Mouse (Mus musculus) inflammation-experienced regulatory T-cells, adult 6 months (primary cell): ENCODE results near the gene Ndc1. TPM values are rescaled to one million over a fixed set of nuclear protein-coding genes. Genes with fewer than 3 reads are reported as not detected.
"Not testable (repeated sequence)": the region's sequence is repeated elsewhere in the genome, so short reads cannot be mapped to it uniquely, and the experiment has no call there.

ENCODE experiments used
- ATAC-seq: one replicate; pipeline ENCODE4 v1.8.0; 2017
- polyA plus RNA-seq, 3 experiments: library from polyadenylated mRNA; unstranded; fragments of 100-300 nt; shearing (Covaris generic); gene quantifications; one replicate each; pipeline ENCODE4 v1.2.1; 2017

Gene Ndc1
- polyA plus RNA-seq, 3 experiments from 2014 or later, result 3.7 to 10.5 (median 4.3) TPM

GRCm38 (mm10) chr4:107366408-107366807 lies 1.2 kb upstream of the Ndc1 start:
- ATAC-seq, result not testable (repeated sequence)

- ATAC-seq, result no peak
Measured at GRCm38 (mm10) chr4:107372304-107372703, 4.7 kb downstream of the Ndc1 start.

GRCm38 (mm10) chr4:107374677-107375076 lies 7.1 kb downstream of the Ndc1 start:
- ATAC-seq, result no peak

- no peak for ATAC-seq
Measured at GRCm38 (mm10) chr4:107378954-107379353, 11.4 kb downstream of the Ndc1 start.

GRCm38 (mm10) chr4:107380871-107381270 lies 13.3 kb downstream of the Ndc1 start:
- no peak for ATAC-seq

- no peak for ATAC-seq
Measured at GRCm38 (mm10) chr4:107387038-107387437, 19.5 kb downstream of the Ndc1 start.

- no peak for ATAC-seq
Measured at GRCm38 (mm10) chr4:107387465-107387864, 19.9 kb downstream of the Ndc1 start.

- no peak for ATAC-seq
Measured at GRCm38 (mm10) chr4:107388291-107388690, 20.7 kb downstream of the Ndc1 start.

GRCm38 (mm10) chr4:107389345-107389744 lies 21.8 kb downstream of the Ndc1 start:
- ATAC-seq, result no peak

GRCm38 (mm10) chr4:107393771-107394170 lies 26.2 kb downstream of the Ndc1 start:
- no peak for ATAC-seq

GRCm38 (mm10) chr4:107420202-107420601 lies 52.6 kb downstream of the Ndc1 start:
- no peak for ATAC-seq

GRCm38 (mm10) chr4:107421711-107422110 lies 54.1 kb downstream of the Ndc1 start:
- ATAC-seq, result no peak

GRCm38 (mm10) chr4:107422176-107422575 lies 54.6 kb downstream of the Ndc1 start:
- ATAC-seq, result no peak

GRCm38 (mm10) chr4:107425616-107426015 lies 58.0 kb downstream of the Ndc1 start:
- no peak for ATAC-seq

GRCm38 (mm10) chr4:107426631-107427030 lies 59.0 kb downstream of the Ndc1 start:
- no peak for ATAC-seq

- ATAC-seq, result no peak
Measured at GRCm38 (mm10) chr4:107432717-107433116, 65.1 kb downstream of the Ndc1 start.

GRCm38 (mm10) chr4:107433998-107434355 lies 66.4 kb downstream of the Ndc1 start:
- no peak for ATAC-seq

- ATAC-seq, result no peak
Measured at GRCm38 (mm10) chr4:107434356-107435237, 67.0 kb downstream of the Ndc1 start, which contains the start of gene Glis1. Gene Glis1 (plus strand): TSS chr4:107434591.

- ATAC-seq, result no peak
Measured at GRCm38 (mm10) chr4:107435238-107435946, 67.8 kb downstream of the Ndc1 start.

GRCm38 (mm10) chr4:107436476-107436875 lies 68.9 kb downstream of the Ndc1 start:
- no peak for ATAC-seq

- no peak for ATAC-seq
Measured at GRCm38 (mm10) chr4:107438741-107439140, 71.2 kb downstream of the Ndc1 start.

- ATAC-seq, result no peak
Measured at GRCm38 (mm10) chr4:107440306-107440705, 72.7 kb downstream of the Ndc1 start.

- no peak for ATAC-seq
Measured at GRCm38 (mm10) chr4:107442288-107442687, 74.7 kb downstream of the Ndc1 start.
